Mouse (Mus musculus) forelimb bud, embryonic 11.5 days (tissue): Measurements from ENCODE around the gene Rd3l.
"Not testable (repeated sequence)": the region's sequence is repeated elsewhere in the genome, so short reads cannot be mapped to it uniquely, and the experiment has no call there.

ENCODE experiments used
- DNase-seq: peaks from one replicate; pipeline ENCODE4 v3.0.0-alpha.2; 2012; ENCODE audit warnings: low read depth, low spot score

Gene Rd3l

DNA sequence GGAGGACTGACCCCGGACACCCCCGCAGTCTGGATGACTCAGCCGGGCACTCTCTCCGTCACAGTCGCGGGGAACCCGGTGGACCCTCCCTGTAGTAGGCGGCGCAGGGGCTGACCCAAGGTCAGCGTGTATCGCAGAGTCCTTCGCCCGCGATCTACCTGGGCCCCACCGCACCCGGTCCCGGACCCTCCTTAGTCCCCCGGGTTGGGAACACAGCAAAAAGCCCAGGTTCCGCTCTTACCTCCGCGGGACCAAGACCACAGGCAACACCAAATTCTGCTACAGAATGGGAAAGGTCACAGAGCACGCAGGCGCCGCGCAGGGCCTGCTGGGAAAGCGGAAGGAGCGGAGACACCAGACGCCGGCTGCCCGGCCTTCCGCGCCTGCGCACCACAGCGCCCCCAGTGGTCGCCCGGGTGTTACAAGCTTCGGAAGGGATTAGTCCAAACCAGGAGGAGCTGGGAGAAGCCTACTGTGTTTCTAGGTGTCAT lies 14.4 kb downstream of the Rd3l start, which contains the start of gene Atp5mpl:
Gene Atp5mpl, minus strand, starts transcription at position 295 of the 491 bp plus-strand sequence.
- DNase-seq: peak; percentile 94

GRCm38 (mm10) chr12:111963339-111963738 lies 17.8 kb downstream of the Rd3l start:
- DNase-seq: no peak

DNA sequence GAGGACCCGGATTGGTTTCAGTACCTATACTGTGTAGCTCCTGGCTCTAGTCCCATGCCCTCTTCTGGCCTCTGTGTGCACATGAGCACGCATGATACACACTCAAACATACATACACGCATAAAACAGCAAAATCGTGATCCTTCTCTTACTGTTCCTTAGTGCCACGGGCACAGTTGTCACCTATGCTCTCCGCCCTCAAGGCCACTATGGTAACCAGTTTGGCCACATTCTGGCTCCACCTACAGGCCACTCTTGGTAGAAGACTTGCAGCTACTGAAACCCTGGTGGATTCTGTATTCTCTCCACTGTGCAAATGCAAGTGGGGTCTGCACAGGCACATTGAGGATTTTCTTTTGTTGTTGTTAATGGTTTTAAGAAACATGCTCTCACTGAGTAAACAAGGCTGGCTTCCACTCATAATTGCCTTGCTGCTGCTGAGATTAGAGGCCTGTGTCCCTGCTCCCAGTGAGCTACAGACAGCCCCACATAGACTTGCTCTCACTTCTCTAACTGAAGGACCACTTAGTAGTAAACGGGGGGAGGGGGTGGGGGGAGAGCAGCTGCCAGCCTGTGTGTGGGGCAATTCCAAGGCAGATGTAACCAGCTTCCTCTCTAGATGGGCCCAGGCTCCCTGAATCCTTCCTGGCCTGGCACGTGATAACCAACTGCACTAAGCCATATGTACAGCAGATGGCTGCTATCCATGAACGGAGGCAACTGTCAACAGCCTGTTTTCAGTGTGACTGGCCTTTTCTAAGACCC lies 22.8 kb downstream of the Rd3l start:
- peak; percentile 56 for DNase-seq

DNA sequence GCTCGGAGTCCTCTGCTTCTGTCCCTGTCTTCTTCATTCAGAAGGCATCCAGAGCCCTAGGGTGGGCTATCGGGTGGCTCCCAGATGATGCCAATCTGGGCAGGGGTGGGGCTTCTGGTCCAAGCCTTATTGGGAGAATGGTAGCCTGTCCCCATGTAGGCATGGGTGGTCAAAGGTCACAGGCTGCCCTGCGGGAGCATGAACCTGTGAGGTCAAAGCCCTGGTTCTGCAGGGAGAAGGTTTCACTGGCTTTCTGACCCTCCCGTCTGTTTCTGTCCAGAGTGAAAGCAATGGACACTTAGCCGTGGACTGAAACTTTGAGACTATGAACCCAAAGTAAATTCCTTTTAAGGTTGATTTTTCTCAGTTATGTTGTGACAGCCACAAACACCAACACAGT lies 24.9 kb downstream of the Rd3l start:
- DNase-seq: no peak

DNA sequence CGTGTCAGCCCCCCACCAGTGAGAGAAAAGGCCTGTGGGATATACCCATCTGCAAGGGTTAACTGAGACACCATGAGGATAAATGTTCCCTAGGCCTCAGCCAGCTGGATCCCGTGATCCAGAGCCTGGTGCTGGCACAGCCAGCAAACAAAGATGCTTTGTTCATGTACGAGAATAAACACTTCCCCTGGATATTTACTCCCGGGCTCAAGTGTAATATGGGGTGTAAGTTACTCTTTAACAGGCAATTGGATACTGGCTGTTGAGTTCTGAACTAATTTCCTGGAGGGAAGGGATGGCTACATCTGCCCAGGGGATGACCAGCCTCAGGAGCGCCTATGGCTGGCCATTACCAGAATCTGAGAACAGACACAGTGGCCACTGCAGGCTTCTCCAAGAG lies 29.4 kb downstream of the Rd3l start:
- DNase-seq: no peak

DNA sequence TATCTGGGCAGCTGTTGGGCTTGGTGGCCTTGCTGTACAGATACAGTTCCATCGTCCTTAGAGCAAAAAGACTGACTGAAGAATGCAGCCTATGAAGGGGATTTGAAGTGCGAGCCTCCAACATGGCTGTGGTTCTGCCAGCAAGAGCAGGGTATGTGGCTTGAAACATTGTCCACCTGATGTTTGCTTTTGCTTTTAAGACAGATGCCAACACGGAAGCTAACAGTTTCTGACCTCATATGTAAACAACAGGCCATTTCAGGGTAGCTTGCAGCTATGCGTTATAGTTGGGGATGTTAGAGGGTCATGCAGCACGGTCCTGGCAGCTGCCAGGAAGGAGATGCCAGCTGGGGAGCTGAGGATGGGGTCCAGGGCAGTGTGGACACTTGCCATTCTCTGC lies 30.6 kb downstream of the Rd3l start:
- no peak for DNase-seq

GRCm38 (mm10) chr12:111946716-111947115 lies 34.4 kb downstream of the Rd3l start:
- no peak for DNase-seq

- DNase-seq: not testable (repeated sequence)
Observed at GRCm38 (mm10) chr12:111945765-111946655, 35.1 kb downstream of the Rd3l start.

DNA sequence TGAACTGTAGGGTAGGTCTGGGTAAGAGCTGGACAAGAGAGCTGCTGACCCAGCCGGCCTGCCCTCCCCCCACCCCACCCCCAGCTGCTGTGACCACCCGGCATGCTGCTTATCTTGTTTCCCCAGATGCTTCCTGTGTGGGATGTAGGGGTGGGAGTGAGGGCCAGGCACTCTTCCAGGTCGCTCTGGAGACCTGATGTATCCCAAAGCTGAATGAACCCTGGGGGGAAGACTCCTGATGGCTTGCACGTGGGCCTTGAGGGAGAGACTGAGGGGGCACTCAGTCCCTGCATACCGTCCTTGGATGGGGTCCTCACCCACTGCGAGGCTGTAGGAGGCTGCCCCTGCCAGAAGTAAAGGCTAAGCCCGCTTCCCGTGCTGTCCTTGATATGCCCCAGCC lies 36.0 kb downstream of the Rd3l start:
- DNase-seq: no peak

GRCm38 (mm10) chr12:111944065-111944987 lies 36.8 kb downstream of the Rd3l start:
- not testable (repeated sequence) for DNase-seq

GRCm38 (mm10) chr12:111943421-111944064 lies 37.6 kb downstream of the Rd3l start:
- DNase-seq: no peak

- no peak for DNase-seq
Observed at GRCm38 (mm10) chr12:111938623-111939177, 42.4 kb downstream of the Rd3l start.

GRCm38 (mm10) chr12:111936706-111937550 lies 44.2 kb downstream of the Rd3l start:
- DNase-seq: no peak

DNA sequence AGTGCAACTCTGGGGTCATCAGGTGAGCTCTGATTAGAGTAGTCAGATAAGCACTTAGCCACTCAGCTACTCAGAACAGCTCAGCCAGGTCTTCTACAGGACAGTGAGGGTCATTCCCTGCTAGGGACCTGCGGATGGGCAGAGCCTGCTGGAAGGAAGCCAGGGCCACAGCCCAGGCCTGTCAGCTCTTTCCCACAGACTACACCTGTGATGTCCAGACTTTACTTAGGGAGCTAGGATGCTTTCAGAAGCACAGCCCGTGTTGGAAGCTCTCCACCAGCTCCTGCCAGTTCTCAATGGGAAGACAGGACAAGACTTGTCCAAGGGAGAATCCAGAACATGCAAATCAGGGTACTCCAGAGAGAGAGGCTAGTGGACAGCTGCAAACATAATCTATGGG lies 47.1 kb downstream of the Rd3l start:
- no peak for DNase-seq

DNA sequence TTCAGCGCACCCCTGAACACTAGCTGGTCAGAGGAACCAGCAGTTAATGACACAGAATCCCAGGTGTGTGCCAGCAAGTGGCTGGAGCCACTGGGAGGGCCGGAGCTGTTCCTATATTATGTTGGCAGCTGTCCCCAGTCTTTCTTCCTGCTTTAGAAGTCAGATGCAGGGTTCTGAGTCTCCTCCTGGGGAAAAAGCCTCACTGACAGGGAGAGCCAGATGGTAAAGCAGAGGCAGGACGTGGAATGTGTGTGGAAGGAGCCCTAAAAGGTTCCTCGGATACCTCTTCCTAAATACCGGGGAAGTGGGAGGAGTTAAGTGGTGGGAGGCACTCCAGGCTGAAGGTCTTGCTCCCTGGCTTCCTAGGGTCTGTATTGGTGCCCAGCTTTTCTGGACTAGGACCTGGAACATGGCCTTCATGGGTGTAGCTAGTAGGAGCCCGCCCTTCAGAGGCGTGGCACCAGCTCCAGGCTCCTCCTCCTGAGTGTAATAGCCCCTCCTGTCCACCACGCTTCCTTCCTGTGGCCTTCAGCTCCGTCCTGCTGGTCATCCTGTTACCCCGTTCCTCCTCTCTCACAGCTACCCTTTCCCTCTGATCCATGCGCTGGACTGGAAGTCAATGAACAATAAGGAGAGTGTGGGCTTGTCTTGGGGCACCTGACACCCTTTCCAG lies 47.9 kb downstream of the Rd3l start:
- no peak for DNase-seq

DNA sequence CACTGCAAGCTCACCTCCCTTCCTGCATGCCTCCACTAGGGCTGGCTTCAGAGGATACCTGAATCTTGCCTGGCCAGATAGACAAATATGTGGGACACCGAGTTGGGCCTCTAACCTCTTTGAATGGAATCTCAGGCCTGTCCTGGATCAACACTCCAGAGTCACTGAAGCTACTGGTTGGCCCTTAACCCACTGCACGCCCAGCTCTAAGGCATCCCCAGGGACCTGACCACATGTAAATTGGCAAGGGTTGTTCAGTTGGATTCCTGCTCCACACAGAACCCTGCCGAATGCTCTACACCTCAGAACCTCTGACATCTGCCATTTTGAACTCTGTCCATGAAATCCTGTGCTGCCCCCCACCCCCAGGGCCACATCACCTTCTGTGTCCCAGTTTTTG lies 48.6 kb downstream of the Rd3l start:
- DNase-seq: no peak

DNA sequence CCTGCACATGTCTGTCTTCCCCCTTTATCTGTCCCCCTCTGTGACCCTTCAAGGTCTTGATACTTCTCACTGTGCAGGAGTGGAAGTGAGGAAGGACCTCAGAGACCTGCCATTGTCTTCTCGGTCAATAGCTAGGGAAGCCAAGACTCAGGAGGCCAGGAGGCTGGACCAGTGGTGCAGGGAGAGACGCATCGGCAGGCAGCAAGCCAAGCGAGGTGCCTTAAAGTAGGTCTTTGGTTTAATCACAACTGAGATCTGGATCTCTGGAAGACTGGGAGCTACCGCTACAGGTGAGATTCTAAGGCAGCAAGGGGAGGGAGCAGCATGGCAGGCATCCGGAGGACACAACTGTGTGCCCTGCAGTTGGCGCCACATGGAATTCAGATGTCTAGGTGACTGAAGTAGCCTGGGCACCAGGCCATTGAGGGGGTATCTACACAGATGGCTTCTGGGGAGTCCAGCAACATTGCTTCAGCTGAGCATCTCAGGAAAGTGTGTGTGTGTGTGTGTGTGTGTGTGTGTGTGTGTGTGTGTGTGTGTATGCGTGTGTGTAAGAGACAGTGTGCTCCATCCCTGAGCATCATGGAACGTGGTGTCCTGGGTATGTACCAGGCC lies 49.6 kb downstream of the Rd3l start:
- no peak for DNase-seq
